ENCODE assay signal across 8 mouse cellular contexts in the genomic region with DNA sequence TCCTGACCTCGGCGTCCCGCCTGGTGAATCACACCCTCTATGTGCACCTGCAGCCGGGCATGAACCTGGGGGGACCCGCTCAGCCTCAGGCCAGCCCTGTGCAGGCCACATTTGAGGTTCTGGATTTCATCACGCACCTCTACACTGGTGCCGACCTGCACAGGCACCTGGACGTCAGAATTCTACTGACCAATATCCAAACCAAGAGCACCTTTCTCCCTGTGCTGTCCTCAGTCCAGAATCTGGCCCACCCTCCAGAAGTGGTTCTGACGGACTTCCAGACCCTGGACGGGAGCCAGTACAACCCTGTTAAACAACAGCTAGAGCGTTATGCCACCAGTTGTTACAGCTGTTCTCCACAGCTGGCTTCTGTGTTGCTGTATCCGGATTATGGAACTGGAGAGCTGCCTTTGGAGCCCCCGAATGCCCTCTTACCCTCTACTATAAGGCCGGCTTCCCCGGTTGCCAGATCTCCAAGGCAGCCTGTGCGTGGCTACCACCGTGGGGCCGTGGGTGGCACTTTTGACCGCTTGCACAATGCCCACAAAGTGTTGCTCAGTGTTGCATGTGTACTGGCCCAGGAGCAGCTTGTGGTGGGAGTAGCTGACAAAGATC. TPM values are rescaled to one million over a fixed set of nuclear protein-coding genes. Genes with fewer than 3 reads are reported as not detected.
A peak's percentile ranks its signal among the peaks of the same experiment; 100 is the strongest.
DNase-seq lines count a peak whose midpoint lies in the region; ATAC-seq and TF ChIP-seq lines count a peak whose summit lies in the region.

No protein-coding gene starts in this region.

- H3K27ac ChIP-seq in heart, embryonic 12.5 days (ENCODE audit: poor library complexity, severe bottlenecking): peak overlapping the region; percentile 84
- peak overlapping the region; percentile 82 for H3K27ac ChIP-seq in bone marrow, adult 2 months (ENCODE audit: control insufficient read depth, insufficient read depth, low read depth, low read length, poor library complexity)
- H3K27ac ChIP-seq in hindbrain, embryonic 15.5 days (replicated peaks): peak overlapping the region; percentile 92
- peak overlapping the region; percentile 94 for H3K27ac ChIP-seq in liver, embryonic 13.5 days
- peak overlapping the region; percentile 91 for H3K27ac ChIP-seq in stomach, postnatal 0 days (replicated peaks)

- TF ChIP-seq EP300 in stomach, postnatal 0 days (optimal IDR thresholded peaks at IDR 0.05): no peak

- H3K4me3 ChIP-seq in heart, embryonic 12.5 days: peak overlapping the region; percentile 70
- H3K4me3 ChIP-seq in bone marrow, adult 2 months (replicated peaks; ENCODE audit: control insufficient read depth, low read depth, low read length): peak overlapping the region; percentile 77
- peak overlapping the region; percentile 62 for H3K4me3 ChIP-seq in hindbrain, embryonic 15.5 days
- H3K4me3 ChIP-seq in liver, embryonic 13.5 days (replicated peaks): peak overlapping the region; percentile 79
- H3K4me3 ChIP-seq in stomach, postnatal 0 days (ENCODE audit: low read depth, low read length): peak overlapping the region; percentile 56

- peaks cover 31% of the 10 kb centered on the region for H3K27me3 ChIP-seq in heart, embryonic 12.5 days (replicated peaks)
- peaks cover 28% of the 10 kb centered on the region for H3K27me3 ChIP-seq in hindbrain, embryonic 15.5 days
- H3K27me3 ChIP-seq in liver, embryonic 13.5 days: peaks cover 37% of the 10 kb centered on the region
- H3K27me3 ChIP-seq in stomach, postnatal 0 days (ENCODE audit: control insufficient read depth, insufficient read depth, low read length): peaks cover 9% of the 10 kb centered on the region; the same call in 1 of the 2 replicates

- no peaks in the 10 kb centered on the region for H3K9me3 ChIP-seq in heart, embryonic 12.5 days (replicated peaks)
- H3K9me3 ChIP-seq in hindbrain, embryonic 15.5 days: no peaks in the 10 kb centered on the region
- H3K9me3 ChIP-seq in liver, embryonic 13.5 days (replicated peaks): no peaks in the 10 kb centered on the region
- no peaks in the 10 kb centered on the region for H3K9me3 ChIP-seq in stomach, postnatal 0 days (ENCODE audit: control insufficient read depth, low read length)

- 37% methylated on average over 19 of the region's 19 CpGs for WGBS in heart, embryonic 12.5 days
- WGBS in bone marrow, adult 2 months: 24% methylated on average over 19 of the region's 19 CpGs
- 31% methylated on average over 19 of the region's 19 CpGs for WGBS in hindbrain, embryonic 15.5 days
- WGBS in liver, embryonic 13.5 days (ENCODE audit: insufficient replicate concordance): 30% methylated on average over 19 of the region's 19 CpGs
- 29% methylated on average over 19 of the region's 19 CpGs for WGBS in stomach, postnatal 0 days

- H3K4me1 ChIP-seq in heart, embryonic 12.5 days (replicated peaks): peaks cover 51% of the 10 kb centered on the region
- H3K4me1 ChIP-seq in bone marrow, adult 2 months (ENCODE audit: control insufficient read depth, insufficient read depth, low read length): peaks cover 10% of the 10 kb centered on the region
- peaks cover 53% of the 10 kb centered on the region for H3K4me1 ChIP-seq in hindbrain, embryonic 15.5 days (replicated peaks)
- peaks cover 77% of the 10 kb centered on the region for H3K4me1 ChIP-seq in liver, embryonic 13.5 days (replicated peaks)
- peaks cover 9% of the 10 kb centered on the region for H3K4me1 ChIP-seq in stomach, postnatal 0 days (replicated peaks; ENCODE audit: control insufficient read depth, insufficient read depth)

- H3K9ac ChIP-seq in heart, embryonic 12.5 days: peak overlapping the region; percentile 91
- H3K9ac ChIP-seq in hindbrain, embryonic 15.5 days: peak overlapping the region; percentile 78
- H3K9ac ChIP-seq in liver, embryonic 13.5 days: peak overlapping the region; percentile 90
- H3K9ac ChIP-seq in stomach, postnatal 0 days (ENCODE audit: low read length): peak overlapping the region; percentile 73

- H3K36me3 ChIP-seq in heart, embryonic 12.5 days: peaks cover 15% of the 10 kb centered on the region
- no peaks in the 10 kb centered on the region for H3K36me3 ChIP-seq in hindbrain, embryonic 15.5 days
- H3K36me3 ChIP-seq in liver, embryonic 13.5 days: peaks cover 17% of the 10 kb centered on the region
- H3K36me3 ChIP-seq in stomach, postnatal 0 days (ENCODE audit: control insufficient read depth, insufficient read depth, low read length): no peaks in the 10 kb centered on the region

- no peak for DNase-seq in heart, adult 8-10 months (ENCODE audit: low spot score)
- no peak for DNase-seq in liver, embryonic 13.5 days
- no peak for DNase-seq in stomach, postnatal 0 days (ENCODE audit: low spot score)
- no peak for DNase-seq in right cerebral cortex, adult 18-20 months
- no peak for DNase-seq in urinary bladder, adult 2 months (ENCODE audit: low spot score)

- ATAC-seq in heart, embryonic 12.5 days (ENCODE audit: insufficient number of reproducible peaks, low FRiP score): no peak
- no peak for ATAC-seq in hindbrain, embryonic 15.5 days (ENCODE audit: low FRiP score, low read depth)
- ATAC-seq in liver, embryonic 13.5 days (ENCODE audit: low read depth): no peak
- ATAC-seq in stomach, postnatal 0 days (ENCODE audit: low FRiP score, low TSS enrichment): peak; percentile 27; the same call in 1 of the 2 replicates

- TF ChIP-seq POLR2A in bone marrow, adult 2 months (IDR thresholded peaks at IDR 0.05; ENCODE audit: borderline replicate concordance, control insufficient read depth, low read depth, low read length): no peak

- H3K4me2 ChIP-seq in heart, embryonic 12.5 days: peak overlapping the region; percentile 90
- peak overlapping the region; percentile 97 for H3K4me2 ChIP-seq in hindbrain, embryonic 15.5 days
- peak overlapping the region; percentile 86 for H3K4me2 ChIP-seq in liver, embryonic 13.5 days
- peak overlapping the region; percentile 94 for H3K4me2 ChIP-seq in stomach, postnatal 0 days (replicated peaks; ENCODE audit: low read depth)

- TF ChIP-seq CTCF in bone marrow, adult 2 months (IDR thresholded peaks at IDR 0.05; ENCODE audit: control insufficient read depth, insufficient read depth, low read length): no peak
- TF ChIP-seq CTCF in stomach, postnatal 0 days (IDR thresholded peaks at IDR 0.05; ENCODE audit: low read depth): no peak

RNA-seq across cellular contexts. Expression of gene Coasy, which starts 0.8 kb away (rescaled TPM):
- polyA plus RNA-seq in heart, embryonic 12.5 days (2016; fragmentation: Nextera tagmentation; extraction: Ambion mirVana): 27.2 and 30.4 TPM in 2 replicates
- 10 to 100 TPM; 14.5 to 21.0 (median 17.6) TPM for total RNA-seq in heart, adult 8-10 months (2022)
- polyA plus RNA-seq in bone marrow, adult 2 months (2011; ENCODE audit: insufficient read depth, insufficient read length, low replicate concordance, missing spikeins): 11.2 and 25.5 TPM in 2 replicates
- polyA plus RNA-seq in hindbrain, embryonic 15.5 days (2015; fragmentation: Nextera tagmentation; extraction: Ambion mirVana): 40.6 and 42.4 TPM in 2 replicates
- 23.0 and 23.2 TPM in 2 replicates for polyA plus RNA-seq in liver, embryonic 13.5 days (2015; fragmentation: Nextera tagmentation; extraction: Ambion mirVana)
- polyA plus RNA-seq in stomach, postnatal 0 days (2015; fragmentation: Nextera tagmentation; extraction: Ambion mirVana): 26.4 and 26.8 TPM in 2 replicates
- polyA plus RNA-seq in urinary bladder, adult 2 months (2012; rRNA removed): 25.8 and 38.8 TPM in 2 replicates

RNA-seq across cellular contexts. Expression of gene Mlx, which starts 3.9 kb away (rescaled TPM):
- 36.2 and 37.3 TPM in 2 replicates for polyA plus RNA-seq in heart, embryonic 12.5 days (2016; fragmentation: Nextera tagmentation; extraction: Ambion mirVana)
- 10 to 100 TPM; 15.5 to 24.4 (median 20.0) TPM for total RNA-seq in heart, adult 8-10 months (2022)
- polyA plus RNA-seq in bone marrow, adult 2 months (2011; ENCODE audit: insufficient read depth, insufficient read length, low replicate concordance, missing spikeins): 15.3 and 23.6 TPM in 2 replicates
- polyA plus RNA-seq in hindbrain, embryonic 15.5 days (2015; fragmentation: Nextera tagmentation; extraction: Ambion mirVana): 85.1 and 90.0 TPM in 2 replicates
- polyA plus RNA-seq in liver, embryonic 13.5 days (2015; fragmentation: Nextera tagmentation; extraction: Ambion mirVana): 32.5 and 34.4 TPM in 2 replicates
- 42.3 and 42.4 TPM in 2 replicates for polyA plus RNA-seq in stomach, postnatal 0 days (2015; fragmentation: Nextera tagmentation; extraction: Ambion mirVana)
- 34.1 and 38.0 TPM in 2 replicates for polyA plus RNA-seq in urinary bladder, adult 2 months (2012; rRNA removed)

RNA-seq across cellular contexts. Expression of gene Hsd17b1, which starts 5.0 kb away (rescaled TPM):
- polyA plus RNA-seq in heart, embryonic 12.5 days (2016; fragmentation: Nextera tagmentation; extraction: Ambion mirVana): not detected in 2 replicates
- total RNA-seq in heart, adult 8-10 months (2022): 1 to 10 TPM in 1 of 4 experiments, under 1 TPM in 3; 0.22 to 1.5 (median 0.52) TPM
- 0.97 and 2.3 TPM in 2 replicates for polyA plus RNA-seq in bone marrow, adult 2 months (2011; ENCODE audit: insufficient read depth, insufficient read length, low replicate concordance, missing spikeins)
- 0.47 and 0.48 TPM in 2 replicates for polyA plus RNA-seq in hindbrain, embryonic 15.5 days (2015; fragmentation: Nextera tagmentation; extraction: Ambion mirVana)
- 0.14 and 0.24 TPM in 2 replicates for polyA plus RNA-seq in liver, embryonic 13.5 days (2015; fragmentation: Nextera tagmentation; extraction: Ambion mirVana)
- polyA plus RNA-seq in stomach, postnatal 0 days (2015; fragmentation: Nextera tagmentation; extraction: Ambion mirVana): 0.08 TPM in 1 of 2 replicates, not detected in the other
- 0.56 and 0.57 TPM in 2 replicates for polyA plus RNA-seq in urinary bladder, adult 2 months (2012; rRNA removed)

RNA-seq across cellular contexts. Expression of gene Psmc3ip, which starts 12.0 kb away (rescaled TPM):
- 20.8 and 21.3 TPM in 2 replicates for polyA plus RNA-seq in heart, embryonic 12.5 days (2016; fragmentation: Nextera tagmentation; extraction: Ambion mirVana)
- total RNA-seq in heart, adult 8-10 months (2022): 1 to 10 TPM; 2.3 to 3.1 (median 2.8) TPM
- polyA plus RNA-seq in bone marrow, adult 2 months (2011; ENCODE audit: insufficient read depth, insufficient read length, low replicate concordance, missing spikeins): 12.6 and 14.3 TPM in 2 replicates
- 21.3 and 22.5 TPM in 2 replicates for polyA plus RNA-seq in hindbrain, embryonic 15.5 days (2015; fragmentation: Nextera tagmentation; extraction: Ambion mirVana)
- polyA plus RNA-seq in liver, embryonic 13.5 days (2015; fragmentation: Nextera tagmentation; extraction: Ambion mirVana): 26.4 and 27.1 TPM in 2 replicates
- 10.6 and 11.8 TPM in 2 replicates for polyA plus RNA-seq in stomach, postnatal 0 days (2015; fragmentation: Nextera tagmentation; extraction: Ambion mirVana)
- 7.1 and 7.9 TPM in 2 replicates for polyA plus RNA-seq in urinary bladder, adult 2 months (2012; rRNA removed)

RNA-seq across cellular contexts. Expression of gene Naglu, which starts 13.4 kb away (rescaled TPM):
- polyA plus RNA-seq in heart, embryonic 12.5 days (2016; fragmentation: Nextera tagmentation; extraction: Ambion mirVana): 17.5 and 18.1 TPM in 2 replicates
- total RNA-seq in heart, adult 8-10 months (2022): 10 to 100 TPM in 1 of 4 experiments, 1 to 10 TPM in 3; 7.3 to 10.1 (median 7.8) TPM
- 3.4 and 5.6 TPM in 2 replicates for polyA plus RNA-seq in bone marrow, adult 2 months (2011; ENCODE audit: insufficient read depth, insufficient read length, low replicate concordance, missing spikeins)
- 13.0 and 15.5 TPM in 2 replicates for polyA plus RNA-seq in hindbrain, embryonic 15.5 days (2015; fragmentation: Nextera tagmentation; extraction: Ambion mirVana)
- 6.0 TPM in 2 replicates for polyA plus RNA-seq in liver, embryonic 13.5 days (2015; fragmentation: Nextera tagmentation; extraction: Ambion mirVana)
- 16.0 and 17.1 TPM in 2 replicates for polyA plus RNA-seq in stomach, postnatal 0 days (2015; fragmentation: Nextera tagmentation; extraction: Ambion mirVana)
- 27.2 and 29.0 TPM in 2 replicates for polyA plus RNA-seq in urinary bladder, adult 2 months (2012; rRNA removed)
